Comparison of ENCODE assay signal across 8 mouse cellular contexts in genomic region chr12:80791571-80792444, GRCm38 (mm10). TPM values are rescaled to one million over a fixed set of nuclear protein-coding genes. Genes with fewer than 3 reads are reported as not detected.
DNase-seq lines count a peak whose midpoint lies in the region; ATAC-seq and TF ChIP-seq lines count a peak whose summit lies in the region.

No protein-coding gene starts in this region.

- no peaks in the 10 kb centered on the region for H3K9me3 ChIP-seq in heart, postnatal 0 days (replicated peaks; ENCODE audit: control insufficient read depth, low read length)
- no peaks in the 10 kb centered on the region for H3K9me3 ChIP-seq in limb, embryonic 15.5 days
- H3K9me3 ChIP-seq in neural tube, embryonic 15.5 days (replicated peaks): no peaks in the 10 kb centered on the region

- TF ChIP-seq EP300 in heart, postnatal 0 days (IDR thresholded peaks at IDR 0.05; ENCODE audit: low read depth): no peak

- H3K9ac ChIP-seq in heart, postnatal 0 days (replicated peaks; ENCODE audit: low read depth, low read length): peak overlapping the region; percentile 87
- peak overlapping the region; percentile 87 for H3K9ac ChIP-seq in limb, embryonic 15.5 days
- H3K9ac ChIP-seq in neural tube, embryonic 15.5 days (replicated peaks): peak overlapping the region; percentile 78

- peaks cover 30% of the 10 kb centered on the region for H3K4me1 ChIP-seq in heart, postnatal 0 days (ENCODE audit: control insufficient read depth, insufficient read depth)
- H3K4me1 ChIP-seq in limb, embryonic 15.5 days: peaks cover 21% of the 10 kb centered on the region
- peaks cover 23% of the 10 kb centered on the region for H3K4me1 ChIP-seq in neural tube, embryonic 15.5 days

- intact Hi-C loops in left cerebral cortex, adult 2 months (cut with DNase I): loop anchor here (2.0 to 5.0 kb wide), 2 partner anchors 35 to 85 kb away; no protein-coding TSS in a partner anchor
- intact Hi-C loops in left cerebral cortex, postnatal 4 days (cut with DNase I): no loop called here

- peak overlapping the region; percentile 99; the same call in 1 of the 2 replicates for H3K27ac ChIP-seq in left cerebral cortex, adult 2 months
- H3K27ac ChIP-seq in heart, postnatal 0 days (ENCODE audit: low read depth): peak overlapping the region; percentile 97
- H3K27ac ChIP-seq in limb, embryonic 15.5 days: peak overlapping the region; percentile 98; the same call in 1 of the 2 replicates
- H3K27ac ChIP-seq in neural tube, embryonic 15.5 days (replicated peaks): peak overlapping the region; percentile 95; the same call in 1 of the 2 replicates

- peak; percentile 32 for TF ChIP-seq CTCF in left cerebral cortex, adult 2 months (IDR thresholded peaks at IDR 0.05)
- TF ChIP-seq CTCF in heart, postnatal 0 days (IDR thresholded peaks at IDR 0.05; ENCODE audit: low read depth): peak; percentile 60

- H3K36me3 ChIP-seq in heart, postnatal 0 days (replicated peaks; ENCODE audit: control insufficient read depth, insufficient read depth, low read length): no peaks in the 10 kb centered on the region
- no peaks in the 10 kb centered on the region for H3K36me3 ChIP-seq in limb, embryonic 15.5 days
- no peaks in the 10 kb centered on the region for H3K36me3 ChIP-seq in neural tube, embryonic 15.5 days

- H3K4me3 ChIP-seq in left cerebral cortex, adult 2 months: peak overlapping the region; percentile 97
- H3K4me3 ChIP-seq in heart, postnatal 0 days (ENCODE audit: low read depth, low read length): peak overlapping the region; percentile 75
- H3K4me3 ChIP-seq in limb, embryonic 15.5 days: peak overlapping the region; percentile 96
- peak overlapping the region; percentile 95 for H3K4me3 ChIP-seq in neural tube, embryonic 15.5 days (replicated peaks)

- WGBS in heart, postnatal 0 days: 22% methylated on average over 6 of the region's 6 CpGs
- WGBS in limb, embryonic 15.5 days: 26% methylated on average over 6 of the region's 6 CpGs
- 45% methylated on average over 6 of the region's 6 CpGs for whole genome bisulfite sequencing in neural tube, embryonic 15.5 days

- peak overlapping the region; percentile 72 for H3K4me2 ChIP-seq in heart, postnatal 0 days (ENCODE audit: low read depth, low read length)
- H3K4me2 ChIP-seq in limb, embryonic 15.5 days: peak overlapping the region; percentile 56
- peak overlapping the region; percentile 86 for H3K4me2 ChIP-seq in neural tube, embryonic 15.5 days

- ATAC-seq in common myeloid progenitor, adult 5-6 weeks (replicated peaks; ENCODE audit: low read depth, poor library complexity, severe bottlenecking): peak; percentile 26
- ATAC-seq in heart, postnatal 0 days (ENCODE audit: insufficient read depth, low read depth): no peak
- ATAC-seq in limb, embryonic 15.5 days (ENCODE audit: insufficient number of reproducible peaks, low FRiP score, low TSS enrichment, low read depth): no peak
- ATAC-seq in neural tube, embryonic 15.5 days (ENCODE audit: low FRiP score): no peak
- no peak for ATAC-seq in frontal cortex, adult (ENCODE audit: low TSS enrichment)

- H3K27me3 ChIP-seq in heart, postnatal 0 days (ENCODE audit: control insufficient read depth, insufficient read depth, low read length): no peaks in the 10 kb centered on the region
- H3K27me3 ChIP-seq in limb, embryonic 15.5 days: no peaks in the 10 kb centered on the region
- no peaks in the 10 kb centered on the region for H3K27me3 ChIP-seq in neural tube, embryonic 15.5 days (replicated peaks)

- no peak for DNase-seq in left cerebral cortex, adult 2 months (ENCODE audit: extremely low spot score in 1 of 2, low spot score in 2 of 2)
- DNase-seq in left cerebral cortex, postnatal 4 days: no peak
- peak; percentile 78 for DNase-seq in heart, postnatal 0 days (ENCODE audit: low spot score)
- no peak for DNase-seq in layer of hippocampus, adult 9-10 months (ENCODE audit: low spot score)

RNA-seq across cellular contexts. Expression of gene Susd6, which starts 1.5 kb away (rescaled TPM):
- total RNA-seq in left cerebral cortex, adult 2 months (2021): 10 to 100 TPM; 37.0 TPM
- total RNA-seq in left cerebral cortex, postnatal 4 days (2021): 10 to 100 TPM; 19.6 to 21.4 TPM
- 18.4 and 22.4 TPM in 2 replicates for total RNA-seq in common myeloid progenitor, adult 5-6 weeks (2017)
- total RNA-seq in heart, postnatal 0 days (2014; rRNA removed; ENCODE audit: low replicate concordance): 50.2 and 50.6 TPM in 2 replicates
- 15.1 and 15.4 TPM in 2 replicates for polyA plus RNA-seq in heart, postnatal 0 days (2015; fragmentation: Nextera tagmentation; extraction: Ambion mirVana)
- polyA plus RNA-seq in limb, embryonic 15.5 days (2015; fragmentation: Nextera tagmentation; extraction: Ambion mirVana): 18.4 and 19.7 TPM in 2 replicates
- polyA plus RNA-seq in neural tube, embryonic 15.5 days (2015; fragmentation: Nextera tagmentation; extraction: Ambion mirVana): 9.1 and 11.9 TPM in 2 replicates

RNA-seq across cellular contexts. Expression of gene Ccdc177, which starts 31.3 kb away (rescaled TPM):
- total RNA-seq in left cerebral cortex, adult 2 months (2021): 10 to 100 TPM; 11.6 to 15.3 TPM
- 10 to 100 TPM; 17.1 to 19.5 TPM for total RNA-seq in left cerebral cortex, postnatal 4 days (2021)
- total RNA-seq in common myeloid progenitor, adult 5-6 weeks (2017): 0.14 and 0.29 TPM in 2 replicates
- 0.31 TPM in 1 of 2 replicates, not detected in the other for total RNA-seq in heart, postnatal 0 days (2014; rRNA removed; ENCODE audit: low replicate concordance)
- not detected in 2 replicates for polyA plus RNA-seq in heart, postnatal 0 days (2015; fragmentation: Nextera tagmentation; extraction: Ambion mirVana)
- polyA plus RNA-seq in limb, embryonic 15.5 days (2015; fragmentation: Nextera tagmentation; extraction: Ambion mirVana): 0.02 and 0.04 TPM in 2 replicates
- 1.5 and 2.1 TPM in 2 replicates for polyA plus RNA-seq in neural tube, embryonic 15.5 days (2015; fragmentation: Nextera tagmentation; extraction: Ambion mirVana)
